Mouse (Mus musculus) cerebellum, postnatal 25 days (tissue): ENCODE measurements at regions not wholly inside any gene's neighbourhood (a gene's known extent, or its start where the extent isn't known, plus 50 kb on each side); places are given as distances from the start of the nearest gene placed in this dataset.

Experiments used
- DNase-seq, 2 experiments: peaks; one replicate each; pipeline ENCODE4 v3.0.0; 2021; ENCODE audit warnings: mixed read lengths in 2 of 2

DNA sequence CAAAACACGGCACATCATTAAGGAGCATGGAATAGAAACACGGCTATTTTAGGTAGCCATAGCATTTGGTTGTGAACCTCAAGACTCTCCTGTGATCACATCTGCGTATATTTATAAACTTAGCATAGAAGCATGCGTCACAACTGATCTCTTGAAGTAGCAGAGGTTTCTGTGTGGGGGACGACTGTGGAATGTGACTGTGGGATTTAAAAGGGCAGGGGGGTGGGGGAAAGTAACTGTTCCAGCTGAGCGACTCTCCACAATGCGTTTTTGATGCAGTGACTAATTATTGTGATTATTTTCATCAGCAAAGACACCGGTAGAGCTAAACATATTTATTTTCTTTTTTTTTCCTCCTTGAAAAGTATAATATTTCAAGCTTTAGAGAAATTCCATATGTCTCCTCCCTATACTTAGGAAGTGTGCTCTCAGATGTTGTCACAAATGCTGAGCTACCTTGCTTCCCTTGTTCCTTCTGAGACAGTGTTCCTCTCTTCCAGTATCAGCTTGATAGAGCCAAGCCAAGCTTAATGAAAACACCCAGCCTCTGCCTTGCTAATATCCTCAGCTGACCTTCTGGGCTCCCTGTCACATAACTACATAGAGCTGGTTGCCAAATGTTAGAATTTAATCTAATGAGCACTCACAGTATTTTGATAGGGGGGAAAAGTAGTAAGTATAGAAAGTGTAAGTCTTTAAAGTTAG, 75.0 kb upstream of the Magi3 start:
- DNase-seq = no peak

DNA sequence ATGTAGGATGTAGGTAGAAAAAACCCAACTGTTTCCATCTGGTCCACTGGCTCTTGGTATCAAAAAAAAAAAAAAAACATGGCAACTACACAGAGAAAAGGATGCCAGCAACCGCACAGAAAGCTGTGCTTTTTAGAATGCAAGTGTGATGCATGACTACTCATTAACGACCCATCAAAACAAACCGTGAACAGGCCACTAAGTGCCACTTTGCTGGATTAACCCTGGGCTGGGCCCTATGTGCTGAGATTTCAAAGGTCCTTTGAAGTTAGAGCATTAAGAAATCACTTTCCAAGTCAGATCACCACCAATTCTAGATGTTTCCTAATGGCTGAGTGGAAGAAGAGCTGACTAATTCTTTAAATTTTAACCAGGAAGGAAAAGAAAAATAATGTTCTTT, 73.7 kb upstream of the Magi3 start:
- no peak for DNase-seq

- DNase-seq = no peak
These were observed 69.0 kb upstream of the Magi3 start for GRCm38 (mm10) chr3:104288970-104289680.

DNA sequence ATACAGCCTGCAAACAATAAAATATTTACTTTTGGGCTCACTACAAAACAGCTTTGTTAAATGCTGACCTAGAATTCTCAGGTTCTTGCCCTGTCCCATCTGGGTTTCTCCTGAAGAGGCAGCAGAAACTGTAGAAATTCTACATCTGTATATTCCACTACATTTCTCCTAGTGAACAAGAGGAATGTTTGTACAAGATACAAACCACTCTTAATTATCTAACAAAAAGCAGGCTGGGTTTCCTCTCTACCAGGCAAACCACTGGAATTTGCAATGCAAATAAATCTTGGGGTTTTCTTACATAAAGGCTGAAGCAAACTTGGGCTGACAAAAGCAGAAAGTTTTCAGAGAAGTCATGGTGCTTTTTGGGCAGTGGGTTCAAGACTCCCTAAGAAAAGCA, 67.7 kb upstream of the Magi3 start:
- no peak for DNase-seq

DNA sequence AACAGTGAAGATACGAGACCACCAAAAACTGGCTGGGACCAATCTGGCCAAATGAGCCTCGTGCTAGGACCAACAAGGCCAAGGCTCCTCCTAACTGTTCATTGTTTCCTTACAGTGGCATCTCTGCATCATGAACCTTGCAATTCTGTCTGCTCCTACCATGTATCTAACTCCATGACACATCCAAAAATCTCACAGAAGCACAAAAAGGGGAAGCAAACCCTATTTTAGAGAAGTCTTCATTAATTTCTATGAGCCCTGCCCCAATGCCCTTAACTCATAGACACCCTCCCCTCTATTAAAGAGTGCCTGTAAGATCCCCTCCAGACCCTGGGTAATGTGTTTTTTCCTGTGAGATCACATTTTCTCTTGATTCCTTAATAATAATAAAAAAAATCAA, 64.8 kb upstream of the Magi3 start:
- no peak for DNase-seq

GRCm38 (mm10) chr3:104283855-104284254, 63.7 kb upstream of the Magi3 start:
- DNase-seq = no peak

- no peak for DNase-seq
These were observed 59.3 kb upstream of the Magi3 start for GRCm38 (mm10) chr3:104279505-104279904.

DNA sequence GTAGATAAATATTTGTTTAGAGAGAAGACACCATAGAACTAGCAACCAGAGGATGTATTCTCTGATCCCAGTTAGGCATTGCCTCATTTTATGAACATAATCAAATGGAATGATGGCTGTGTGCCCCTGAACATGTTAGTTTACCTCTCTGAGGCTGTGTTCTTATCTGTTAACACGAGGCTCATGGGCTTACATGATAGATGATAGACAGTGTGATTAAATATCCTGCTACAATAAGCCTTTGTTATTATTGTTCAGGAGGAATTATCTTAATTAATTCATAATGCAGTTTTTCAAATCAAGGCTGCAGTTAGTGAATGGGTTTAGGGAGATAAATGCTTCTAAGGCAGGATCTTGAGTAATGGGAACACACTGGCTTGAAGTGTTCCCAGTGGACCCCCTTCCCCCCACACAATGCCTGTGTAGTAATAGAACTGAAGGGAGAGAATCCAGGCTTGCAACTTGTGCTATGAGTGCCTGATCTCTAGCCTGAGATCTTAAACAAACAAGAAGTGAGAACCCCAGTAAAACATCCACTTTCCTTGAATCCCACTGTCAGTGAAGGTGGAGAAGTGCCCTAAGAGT, 54.6 kb upstream of the Magi3 start:
- no peak for DNase-seq

- DNase-seq = no peak
These were observed 53.9 kb upstream of the Magi3 start for GRCm38 (mm10) chr3:104274084-104274483.
